Mouse (Mus musculus) urinary bladder, postnatal 14 days (tissue): Measurements from ENCODE around the gene Wdr25.

Experiments
- DNase-seq: peaks from one replicate; pipeline ENCODE4 v3.0.0; 2021; ENCODE audit warnings: low spot score

Gene Wdr25

GRCm38 (mm10) chr12:108896006-108896405, 2.6 kb downstream of the Wdr25 start:
- peak; percentile 40 for DNase-seq

DNA sequence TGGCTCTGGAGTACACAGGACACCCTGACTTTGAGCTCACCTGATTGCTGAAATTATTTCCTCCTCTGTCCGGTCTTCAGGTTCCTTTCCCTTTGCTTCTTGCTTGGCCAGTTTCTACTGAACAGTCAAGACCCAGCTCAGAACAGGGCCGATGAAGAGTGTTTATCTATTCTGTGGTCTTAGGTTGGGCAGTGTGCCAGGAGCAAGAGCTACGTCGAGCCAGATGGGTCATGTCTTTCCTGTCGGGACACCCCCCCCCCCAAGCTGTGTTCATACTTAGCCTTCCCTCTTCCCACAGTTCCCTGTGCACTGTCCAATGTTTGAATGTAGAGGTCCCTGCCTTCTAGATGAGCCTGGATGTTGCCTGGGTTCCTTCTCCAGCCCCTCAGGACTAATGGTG, 7.9 kb downstream of the Wdr25 start:
- DNase-seq: no peak

- peak; percentile 52 for DNase-seq
These were observed 9.5 kb downstream of the Wdr25 start for GRCm38 (mm10) chr12:108902940-108903339.

- DNase-seq: peak; percentile 65
These were observed 10.3 kb downstream of the Wdr25 start for GRCm38 (mm10) chr12:108903600-108904275.

DNA sequence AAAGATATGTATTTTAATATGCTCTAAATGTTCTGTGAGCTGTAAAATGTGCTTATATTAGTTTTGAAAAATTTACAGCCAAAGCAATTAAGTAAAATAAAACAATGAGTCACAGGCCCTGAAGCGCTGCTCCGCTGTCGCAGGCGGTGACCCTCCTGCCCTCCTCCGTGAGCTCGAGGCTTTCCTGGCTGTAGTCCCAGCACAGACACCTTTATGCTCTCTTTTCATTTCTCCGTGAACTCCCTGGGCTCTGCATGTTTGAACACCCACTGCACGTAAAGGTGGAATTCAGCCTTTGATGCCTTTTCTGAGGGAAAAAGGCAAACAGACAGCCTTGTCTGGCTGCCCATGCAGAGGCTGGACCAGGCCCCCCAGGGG, 10.8 kb downstream of the Wdr25 start:
- DNase-seq: no peak

DNA sequence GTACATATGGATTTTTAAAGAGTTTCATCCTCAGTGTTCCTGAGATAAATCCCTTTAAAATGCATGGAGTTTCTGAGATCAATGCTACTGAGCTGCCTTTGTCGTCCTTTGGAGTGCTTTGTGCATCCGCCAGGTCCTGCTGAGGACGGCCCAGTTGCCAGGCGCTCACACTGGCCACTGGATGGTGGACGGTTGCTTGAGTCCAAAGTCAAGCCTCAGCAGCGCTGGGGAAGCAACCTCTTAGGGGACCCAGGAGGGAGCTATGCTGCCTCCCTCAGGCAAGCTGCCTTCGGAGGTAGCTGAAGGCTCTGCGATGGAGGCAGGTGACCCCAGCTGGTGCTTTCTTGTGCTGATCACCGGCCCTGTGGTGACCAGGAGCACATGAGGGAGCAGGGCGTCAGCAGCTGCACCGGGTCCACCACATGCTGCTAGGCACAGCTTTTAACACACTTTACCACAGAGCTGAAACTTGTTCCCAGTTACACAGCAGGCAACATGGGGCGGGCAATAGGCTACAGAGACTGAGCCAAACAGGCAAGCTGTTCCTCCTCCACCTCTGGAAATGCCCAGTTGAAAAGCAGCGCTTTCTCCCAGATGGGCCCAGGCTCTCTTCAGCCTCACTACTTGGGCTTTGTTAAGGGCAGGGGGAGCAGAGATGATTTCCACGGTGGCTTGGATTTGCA, 12.3 kb downstream of the Wdr25 start:
- no peak for DNase-seq

DNA sequence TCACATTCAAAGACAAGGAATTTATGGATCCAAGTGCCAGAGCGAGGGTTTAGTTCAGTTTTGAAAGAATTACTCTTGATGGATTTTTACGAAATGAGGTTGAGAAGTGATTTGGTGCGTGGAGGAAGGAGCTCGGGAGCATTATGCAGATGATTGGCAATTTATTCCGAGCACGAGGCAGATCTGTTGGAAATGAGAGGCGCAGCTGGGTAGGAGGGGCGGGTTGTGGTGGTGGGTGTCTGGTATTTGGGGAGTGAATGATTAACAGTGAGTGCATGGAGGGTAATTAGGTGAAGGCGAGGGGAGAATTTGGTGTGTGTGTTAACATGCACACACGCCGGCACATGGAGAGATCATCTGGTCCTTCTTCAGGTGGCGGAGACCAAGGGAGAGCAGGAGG, 13.0 kb downstream of the Wdr25 start:
- DNase-seq: no peak

DNA sequence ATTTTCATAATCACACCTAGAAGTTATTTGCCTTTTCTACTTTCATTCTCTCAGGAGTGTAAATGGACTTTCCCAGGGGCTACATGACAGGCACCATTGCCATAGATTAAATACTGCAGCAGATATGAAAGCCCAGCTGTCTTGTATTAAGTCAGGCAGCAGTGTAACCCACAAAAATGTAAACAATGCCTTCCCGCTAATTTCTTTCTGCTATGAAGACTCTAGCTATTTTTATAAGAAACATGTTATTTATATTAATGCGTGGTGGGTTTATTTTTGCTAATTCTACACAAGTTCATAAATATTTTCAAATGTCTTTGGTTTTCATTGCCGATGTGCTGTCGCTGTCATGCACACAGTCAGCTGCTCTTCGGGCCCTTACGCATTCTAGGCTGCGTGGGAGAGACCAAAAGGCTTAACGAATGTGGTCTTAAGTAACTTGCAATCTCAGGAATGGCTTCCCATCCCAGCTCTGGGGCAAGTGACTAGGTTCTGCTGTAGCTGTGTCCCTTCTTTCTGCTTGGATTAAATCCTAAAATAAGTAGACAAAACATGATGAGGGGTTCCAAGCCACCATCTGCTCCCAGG, 16.5 kb downstream of the Wdr25 start:
- DNase-seq: no peak

GRCm38 (mm10) chr12:108912442-108912841, 19.0 kb downstream of the Wdr25 start:
- no peak for DNase-seq

GRCm38 (mm10) chr12:108914198-108914597, 20.8 kb downstream of the Wdr25 start:
- no peak for DNase-seq

DNA sequence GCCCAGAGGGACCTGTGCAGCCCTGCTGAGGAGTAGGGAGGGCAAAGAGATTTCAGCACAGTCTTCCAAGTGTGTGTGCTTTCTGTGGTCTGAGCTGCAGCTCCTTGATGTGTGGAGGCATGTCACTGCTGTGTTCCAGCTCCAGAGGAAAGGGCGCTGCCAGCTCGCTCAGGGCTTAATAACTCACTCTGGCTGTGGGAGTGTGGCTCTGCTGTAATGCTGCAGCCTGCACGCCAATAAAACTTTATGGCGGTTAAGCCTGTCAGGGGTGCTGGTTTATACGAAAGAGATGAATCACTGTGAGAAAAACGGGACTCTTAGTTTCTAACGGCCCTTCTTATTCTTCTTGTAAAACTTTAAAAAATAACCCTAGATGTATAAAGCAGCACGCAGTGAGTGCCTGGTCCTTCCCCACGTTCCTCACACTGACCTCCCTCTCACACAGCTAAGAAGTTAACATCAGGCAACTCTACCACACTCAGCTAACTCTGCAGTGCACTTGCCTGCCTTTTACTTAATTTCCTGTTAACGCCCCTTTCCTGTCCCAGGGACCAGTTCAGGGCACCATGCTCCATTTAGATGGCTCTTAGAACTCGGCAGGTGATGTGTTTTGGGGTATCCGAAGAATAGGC, 21.4 kb downstream of the Wdr25 start:
- DNase-seq: peak; percentile 34

DNA sequence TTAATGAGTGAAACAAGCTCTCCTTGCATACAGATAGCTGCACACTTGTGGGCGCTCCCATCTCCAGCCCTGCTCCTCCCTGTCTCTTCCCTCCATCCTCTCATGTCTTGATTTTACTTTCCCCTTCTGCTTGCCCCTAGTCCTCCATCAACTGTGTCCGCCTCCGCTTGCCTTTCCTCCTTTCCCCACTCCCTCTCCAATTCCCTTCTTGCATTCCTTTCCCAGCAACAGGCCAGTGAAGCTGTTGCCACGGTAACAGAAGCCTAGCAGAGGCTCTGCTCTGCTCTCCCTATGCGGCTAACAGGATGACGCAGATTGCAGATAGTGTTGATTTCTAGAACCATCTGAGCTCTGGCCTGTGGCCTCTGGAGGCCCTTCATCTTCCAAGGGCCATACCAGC, 22.5 kb downstream of the Wdr25 start:
- peak; percentile 14 for DNase-seq

- no peak for DNase-seq
These were observed 23.1 kb downstream of the Wdr25 start for GRCm38 (mm10) chr12:108916447-108917042.

- no peak for DNase-seq
These were observed 24.1 kb downstream of the Wdr25 start for GRCm38 (mm10) chr12:108917509-108917908.

GRCm38 (mm10) chr12:108918753-108919152, 25.3 kb downstream of the Wdr25 start:
- no peak for DNase-seq

DNA sequence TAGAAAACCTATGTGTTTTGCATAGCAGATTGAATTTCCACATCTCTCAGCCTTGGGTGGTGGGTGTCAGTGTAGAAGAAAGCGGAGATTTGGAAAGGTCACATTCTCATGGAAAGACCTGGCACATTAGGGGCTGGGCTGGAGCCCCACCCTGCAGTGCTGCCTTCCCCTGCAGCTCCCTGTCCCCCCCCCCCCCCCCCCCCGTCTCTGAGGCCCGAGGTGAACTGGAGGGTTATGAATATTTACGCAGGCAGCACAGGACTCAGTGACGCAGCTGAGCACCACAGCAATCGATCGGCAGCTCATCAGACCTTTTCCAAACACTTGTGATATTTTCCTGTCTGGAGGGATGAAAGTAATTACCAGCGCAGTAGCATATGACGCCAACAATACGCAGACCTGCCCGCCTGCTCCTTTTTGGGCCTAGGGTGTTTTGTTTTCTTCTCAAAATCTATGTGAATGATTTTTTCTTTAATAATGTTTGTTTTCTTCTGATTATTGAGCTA, 33.2 kb downstream of the Wdr25 start:
- DNase-seq: no peak

DNA sequence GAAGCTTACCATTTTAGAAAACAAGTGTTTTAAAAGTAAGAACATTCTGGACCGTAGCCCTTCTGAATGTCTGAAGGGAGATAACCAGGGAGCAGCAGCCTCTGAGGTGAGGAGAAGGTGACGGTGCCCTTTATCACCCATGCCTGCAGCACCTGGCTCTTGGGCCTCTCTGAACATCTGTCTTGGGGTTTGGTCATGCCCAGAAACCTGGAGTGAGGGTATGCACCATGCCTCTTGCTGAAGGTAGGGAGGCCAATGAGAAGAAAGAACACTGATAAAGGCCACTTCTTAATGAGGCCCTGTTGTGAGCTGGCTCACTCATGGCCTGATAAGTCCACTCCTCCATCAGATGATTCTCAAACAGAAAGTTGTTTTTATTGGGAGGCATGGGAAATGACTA, 34.8 kb downstream of the Wdr25 start:
- no peak for DNase-seq

GRCm38 (mm10) chr12:108929475-108929874, 36.0 kb downstream of the Wdr25 start:
- DNase-seq: no peak

DNA sequence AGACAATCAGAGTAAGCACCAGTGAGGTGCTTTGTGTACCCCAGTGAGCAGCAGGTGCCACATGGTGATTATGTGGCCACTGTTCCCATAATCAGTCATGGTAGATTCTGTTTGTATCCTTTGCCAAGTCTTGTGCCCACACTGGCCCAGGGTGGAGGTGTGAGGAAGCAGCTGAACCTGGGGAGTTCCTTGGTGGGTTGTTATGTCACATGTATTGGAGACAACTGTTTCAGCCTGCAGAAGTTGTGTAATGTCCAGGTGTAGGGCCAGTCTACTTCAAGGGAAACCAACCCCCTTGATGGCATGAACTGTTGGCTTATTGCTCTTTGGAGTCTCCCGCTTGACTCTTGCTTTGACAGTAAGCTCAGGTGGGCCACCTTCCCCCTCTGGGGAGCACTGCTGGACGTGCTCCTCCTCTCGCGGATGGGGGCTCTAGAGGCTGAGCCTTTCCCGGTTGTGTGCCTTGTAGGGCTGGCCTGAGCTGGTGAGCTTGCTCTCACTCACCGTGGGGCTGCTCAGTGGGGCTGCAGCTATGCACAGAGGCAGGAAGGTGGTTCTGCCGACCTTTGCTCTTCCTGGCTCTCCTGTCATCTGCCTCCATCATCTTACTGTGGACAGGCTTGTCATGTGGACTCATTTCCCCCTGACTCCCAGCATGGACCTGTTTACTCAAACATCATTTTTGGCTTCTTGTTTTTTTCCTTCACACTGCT, 38.1 kb downstream of the Wdr25 start:
- no peak for DNase-seq

GRCm38 (mm10) chr12:108932113-108932512, 38.7 kb downstream of the Wdr25 start:
- DNase-seq: no peak

DNA sequence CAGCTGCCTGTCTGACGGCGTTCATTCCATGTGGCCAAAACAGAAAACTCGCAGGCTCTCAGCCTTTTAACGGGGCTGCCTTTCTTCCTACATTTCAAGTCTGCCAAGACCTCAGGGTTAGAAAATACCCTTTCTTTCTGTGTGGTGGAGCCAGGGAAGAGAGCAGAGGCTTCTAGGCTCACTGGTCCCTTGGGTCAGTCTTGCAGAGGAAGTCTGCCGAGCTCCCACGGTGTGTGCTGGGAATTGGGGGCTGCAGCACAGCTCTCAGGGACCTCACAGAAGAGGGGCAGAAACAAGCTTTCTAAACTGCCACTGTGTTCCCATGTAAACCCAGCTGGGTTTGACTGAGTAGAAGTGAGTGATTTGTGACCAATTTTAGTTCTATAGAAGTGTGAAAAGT, 40.8 kb downstream of the Wdr25 start:
- DNase-seq: no peak

GRCm38 (mm10) chr12:108936834-108937233, 43.4 kb downstream of the Wdr25 start:
- DNase-seq: no peak
